Mouse (Mus musculus): ENCODE measurements around the gene Gramd2.

- TF ChIP-seq CTCF (IDR thresholded peaks at IDR 0.05; ENCODE audit: low read depth, low read length) (no peak), POLR2A (IDR thresholded peaks at IDR 0.05; ENCODE audit: borderline replicate concordance, low read depth, low read length) (no peak)
Measured at GRCm38 (mm10) chr9:59667250-59667649, 12.7 kb upstream of the Gramd2 start.
